11 mouse cellular contexts compared by ENCODE assay signal in the genomic region with DNA sequence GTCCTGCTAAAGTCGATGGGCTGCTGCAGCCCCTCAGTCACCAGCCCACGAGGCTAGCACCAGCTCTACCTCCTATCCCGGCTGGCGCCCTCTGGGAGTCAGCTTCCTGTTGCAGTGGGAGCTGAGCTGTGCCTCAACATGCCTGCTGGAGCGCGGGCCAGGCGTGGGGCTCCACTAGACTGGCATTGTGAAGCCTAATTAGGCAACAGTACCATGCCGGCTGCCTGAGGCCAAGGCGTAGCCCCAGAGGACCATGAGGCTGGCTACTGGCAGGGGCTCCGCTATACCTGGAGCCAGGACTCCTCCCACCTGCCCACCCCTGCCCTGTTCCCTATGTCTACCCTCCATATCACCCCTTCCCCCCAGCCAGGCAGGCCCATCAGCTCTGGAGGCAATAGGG. TPM values are rescaled to one million over a fixed set of nuclear protein-coding genes. Genes with fewer than 3 reads are reported as not detected.
A peak's percentile ranks its signal among the peaks of the same experiment; 100 is the strongest.
DNase-seq lines count a peak whose midpoint lies in the region; ATAC-seq lines count a peak whose summit lies in the region.
"Had no signal": no experiment of that assay in that cellular context is flagged by ENCODE, and none has a peak within 500 bp of the region (broad histone marks: within the 10 kb centered on the region; RNA-seq: fewer than 3 reads in every experiment).

A gene (minus strand): TSS at position 61 of the 400 bp plus-strand sequence.

- ATAC-seq in embryonic facial prominence, embryonic 13.5 days (ENCODE audit: insufficient number of reproducible peaks, insufficient read depth, low FRiP score, low TSS enrichment, low read depth) = peak; percentile 63
- ATAC-seq in intestine, embryonic 15.5 days = no peak
- no peak for ATAC-seq in midbrain, embryonic 15.5 days (replicated peaks)

- H3K27me3 ChIP-seq in embryonic facial prominence, embryonic 13.5 days = peaks cover 10% of the 10 kb centered on the region
- H3K27me3 ChIP-seq in intestine, embryonic 15.5 days (replicated peaks) = no peaks in the 10 kb centered on the region
- H3K27me3 ChIP-seq in midbrain, embryonic 15.5 days (replicated peaks) = no peaks in the 10 kb centered on the region

- H3K4me3 ChIP-seq in embryonic facial prominence, embryonic 13.5 days = peak within 1 kb of the TSS; percentile 21
- no peak within 1 kb of the TSS for H3K4me3 ChIP-seq in intestine, embryonic 15.5 days (replicated peaks)
- H3K4me3 ChIP-seq in midbrain, embryonic 15.5 days = no peak within 1 kb of the TSS
- H3K4me3 ChIP-seq: heart, embryonic 13.5 days; liver, embryonic 15.5 days had no signal

- H3K4me2 ChIP-seq in embryonic facial prominence, embryonic 13.5 days = peak within 1 kb of the TSS; percentile 42
- H3K4me2 ChIP-seq in intestine, embryonic 15.5 days (replicated peaks) = no peak within 1 kb of the TSS
- no peak within 1 kb of the TSS for H3K4me2 ChIP-seq in midbrain, embryonic 15.5 days
- H3K4me2 ChIP-seq: heart, embryonic 13.5 days; liver, embryonic 15.5 days had no signal

- 41% methylated on average over 10 of the region's 10 CpGs for WGBS in embryonic facial prominence, embryonic 13.5 days
- WGBS in intestine, embryonic 15.5 days = 73% methylated on average over 10 of the region's 10 CpGs
- WGBS in midbrain, embryonic 15.5 days = 65% methylated on average over 10 of the region's 10 CpGs

- no peak for DNase-seq in layer of hippocampus, adult 8-10 months (ENCODE audit: low spot score in 2 of 2)
- no peak for DNase-seq in layer of hippocampus, adult 9-10 months (ENCODE audit: low spot score)
- DNase-seq in ovary, adult 18-20 months (ENCODE audit: low spot score) = no peak
- no peak for DNase-seq in kidney, postnatal 36 days
- no peak for DNase-seq in adrenal gland, postnatal 25 days
- DNase-seq: adrenal gland, adult 8-10 months had no signal

- H3K4me1 ChIP-seq in embryonic facial prominence, embryonic 13.5 days = peaks cover 50% of the 10 kb centered on the region
- H3K4me1 ChIP-seq in intestine, embryonic 15.5 days (replicated peaks) = peaks cover 24% of the 10 kb centered on the region
- peaks cover 21% of the 10 kb centered on the region for H3K4me1 ChIP-seq in midbrain, embryonic 15.5 days
- H3K4me1 ChIP-seq: heart, embryonic 13.5 days; liver, embryonic 15.5 days had no signal

- H3K27ac ChIP-seq in embryonic facial prominence, embryonic 13.5 days = peak within 1 kb of the TSS; percentile 73
- no peak within 1 kb of the TSS for H3K27ac ChIP-seq in intestine, embryonic 15.5 days
- H3K27ac ChIP-seq in midbrain, embryonic 15.5 days = no peak within 1 kb of the TSS
- H3K27ac ChIP-seq: heart, embryonic 13.5 days; liver, embryonic 15.5 days had no signal

- no peaks in the 10 kb centered on the region for H3K36me3 ChIP-seq in embryonic facial prominence, embryonic 13.5 days
- no peaks in the 10 kb centered on the region for H3K36me3 ChIP-seq in intestine, embryonic 15.5 days
- H3K36me3 ChIP-seq in midbrain, embryonic 15.5 days (replicated peaks) = no peaks in the 10 kb centered on the region
- H3K36me3 ChIP-seq: heart, embryonic 13.5 days; liver, embryonic 15.5 days had no signal

- H3K9me3 ChIP-seq in embryonic facial prominence, embryonic 13.5 days = no peaks in the 10 kb centered on the region
- H3K9me3 ChIP-seq in intestine, embryonic 15.5 days = no peaks in the 10 kb centered on the region
- H3K9me3 ChIP-seq in midbrain, embryonic 15.5 days = no peaks in the 10 kb centered on the region
- H3K9me3 ChIP-seq: heart, embryonic 13.5 days; liver, embryonic 15.5 days had no signal

- 0 out of 2 replicates have a peak within 1 kb of the TSS, but pooled peaks have one; percentile 33 for H3K9ac ChIP-seq in embryonic facial prominence, embryonic 13.5 days
- H3K9ac ChIP-seq in intestine, embryonic 15.5 days = no peak within 1 kb of the TSS
- H3K9ac ChIP-seq in midbrain, embryonic 15.5 days = no peak within 1 kb of the TSS
- H3K9ac ChIP-seq: heart, embryonic 13.5 days; liver, embryonic 15.5 days had no signal

RNA-seq across cellular contexts. Expression of the gene that starts here (rescaled TPM):
- 100 to 1,000 TPM in 1 of 4 experiments, 10 to 100 TPM in 3; 85.1 to 110 (median 94.9) TPM for total RNA-seq in layer of hippocampus, adult 8-10 months (2022)
- polyA plus RNA-seq in embryonic facial prominence, embryonic 13.5 days (2015; fragmentation: Nextera tagmentation; extraction: Ambion mirVana) = 11.2 and 12.8 TPM in 2 replicates
- polyA plus RNA-seq in intestine, embryonic 15.5 days (2015; fragmentation: Nextera tagmentation; extraction: Ambion mirVana) = 19.9 and 21.2 TPM in 2 replicates
- 20.1 and 23.0 TPM in 2 replicates for polyA plus RNA-seq in midbrain, embryonic 15.5 days (2015; fragmentation: Nextera tagmentation; extraction: Ambion mirVana)
- 0.71 and 1.0 TPM in 2 replicates for total RNA-seq in adrenal gland, postnatal 25 days (2021)
- polyA plus RNA-seq: liver, embryonic 15.5 days had no signal

Comparison
In these comparisons a context has a peak if more than half of its experiments do, and no peak if none do; other contexts are left out.
1. RNA of the gene that starts here (total RNA-seq): 85.1 to 110 TPM in layer of hippocampus, adult 8-10 months; 0.71 to 1.0 TPM in adrenal gland, postnatal 25 days; every median in the first group is over 10 times any median in the second.